Mouse (Mus musculus) liver, embryonic 14.5 days (tissue): ENCODE measurements around the gene Miga2.

Experiments used
- CTCF ChIP-seq: IDR thresholded peaks from 2 replicates; pipeline ENCODE4 v1.5.1; 2016; ENCODE audit warnings: antibody characterized with exemption, low read depth, control low read depth
- EP300 ChIP-seq: IDR thresholded peaks from 2 replicates; pipeline ENCODE4 v1.6.1; 2016; ENCODE audit warnings: antibody characterized with exemption, low read depth

DNA sequence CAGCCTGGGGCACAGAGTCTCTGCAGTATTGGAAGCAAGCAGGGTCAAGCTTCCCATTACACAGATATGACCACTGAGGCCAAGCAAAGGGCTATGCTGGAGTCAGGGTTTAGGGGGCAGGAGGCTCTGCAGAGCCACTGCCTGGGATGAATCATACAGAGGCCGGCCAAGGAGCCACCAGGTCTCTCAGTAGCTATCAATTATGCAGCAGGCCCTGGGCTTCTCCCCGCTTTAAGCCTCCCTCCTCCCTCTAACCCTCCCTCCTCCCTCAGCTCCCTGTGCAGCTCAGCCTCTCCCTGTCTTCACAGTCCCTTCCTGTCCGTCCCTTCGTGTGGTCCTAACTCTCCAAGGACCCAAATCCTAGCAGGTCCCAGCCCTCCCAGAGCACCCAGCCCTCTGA, 7.8 kb upstream of the Miga2 start:
- TF ChIP-seq CTCF (no peak), EP300 (no peak)
